Mouse (Mus musculus): ENCODE data around the gene Gadd45gip1.
"Not testable (repeated sequence)": the region's sequence is repeated elsewhere in the genome, so short reads cannot be mapped to it uniquely, and the experiment has no call there.

Gene Gadd45gip1

DNA sequence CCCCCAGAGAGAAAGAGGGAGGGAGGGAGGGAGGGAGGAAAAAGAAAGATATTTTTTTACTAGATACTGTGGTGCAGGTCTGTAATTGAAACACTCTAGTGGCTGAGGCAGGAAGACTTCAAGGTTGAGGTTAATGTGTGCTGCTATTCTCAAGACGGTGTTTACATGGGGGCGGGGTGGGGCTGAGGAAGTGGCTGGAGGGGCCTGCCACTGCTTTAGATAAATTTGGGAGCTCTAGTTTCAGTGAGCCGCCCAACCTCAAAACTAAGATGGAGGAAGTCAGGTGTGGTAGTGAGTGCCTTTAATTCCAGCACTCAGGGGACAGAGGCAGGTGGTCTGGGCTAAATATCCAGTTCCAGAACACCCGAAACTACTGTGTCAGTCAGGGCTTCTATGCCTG lies 5.7 kb upstream of the Gadd45gip1 start:
- ATAC-seq (ENCODE audit: insufficient number of reproducible peaks, low FRiP score, low TSS enrichment), result no peak

DNA sequence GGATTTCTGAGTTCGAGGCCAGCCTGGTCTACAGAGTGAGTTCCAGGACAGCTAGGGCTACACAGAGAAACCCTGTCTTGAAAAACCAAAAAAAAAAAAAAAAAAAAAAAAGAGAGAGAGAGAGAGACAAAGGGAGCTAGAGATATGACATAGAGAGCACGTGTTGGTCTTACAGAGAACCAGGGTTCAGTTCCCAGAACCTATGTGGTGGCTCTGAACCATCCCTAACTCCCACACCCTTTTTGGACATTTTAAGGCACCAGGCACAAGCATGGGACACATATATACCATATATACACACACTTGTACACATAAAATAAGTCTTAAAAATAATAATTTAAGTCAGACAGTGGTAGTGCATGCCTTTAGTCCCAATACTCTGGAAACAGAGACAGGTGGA lies 4.8 kb upstream of the Gadd45gip1 start:
- not testable (repeated sequence) for ATAC-seq (ENCODE audit: insufficient number of reproducible peaks, low FRiP score, low TSS enrichment)

DNA sequence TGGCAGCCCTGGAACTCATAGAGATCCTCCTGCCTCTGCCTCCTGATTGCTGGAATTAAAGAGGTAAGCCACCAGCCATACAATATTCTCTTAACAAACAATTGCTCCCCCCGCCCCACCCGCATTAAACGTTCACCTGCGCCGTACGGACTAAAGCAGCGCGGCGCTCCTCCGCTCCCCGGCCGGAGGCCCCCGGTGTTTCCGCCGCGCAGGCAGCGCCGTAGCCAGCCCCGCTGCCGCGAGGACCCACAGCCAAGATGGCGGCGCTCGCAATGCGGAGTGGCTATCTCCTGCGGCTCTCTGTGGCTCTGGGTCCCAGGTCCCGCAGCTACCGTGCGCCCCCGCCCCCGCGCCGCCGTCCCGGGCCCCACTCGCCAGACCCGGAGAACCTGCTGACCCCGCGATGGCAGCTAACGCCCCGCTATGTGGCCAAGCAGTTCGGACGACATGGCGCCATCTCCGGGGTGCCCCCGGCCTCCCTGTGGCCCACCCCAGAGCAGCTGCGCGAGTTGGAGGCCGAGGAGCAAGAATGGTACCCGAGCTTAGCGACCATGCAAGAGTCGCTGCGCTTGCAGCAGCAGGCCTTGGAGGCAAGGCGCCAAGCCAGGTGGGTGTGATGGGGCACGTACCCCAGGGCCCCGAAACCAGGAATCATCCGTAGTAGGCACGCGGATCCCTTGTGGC lies 854 bp downstream of the Gadd45gip1 start:
- ATAC-seq (ENCODE audit: insufficient number of reproducible peaks, low FRiP score, low TSS enrichment), result peak; percentile 73; the same call in 1 of the 2 replicates

DNA sequence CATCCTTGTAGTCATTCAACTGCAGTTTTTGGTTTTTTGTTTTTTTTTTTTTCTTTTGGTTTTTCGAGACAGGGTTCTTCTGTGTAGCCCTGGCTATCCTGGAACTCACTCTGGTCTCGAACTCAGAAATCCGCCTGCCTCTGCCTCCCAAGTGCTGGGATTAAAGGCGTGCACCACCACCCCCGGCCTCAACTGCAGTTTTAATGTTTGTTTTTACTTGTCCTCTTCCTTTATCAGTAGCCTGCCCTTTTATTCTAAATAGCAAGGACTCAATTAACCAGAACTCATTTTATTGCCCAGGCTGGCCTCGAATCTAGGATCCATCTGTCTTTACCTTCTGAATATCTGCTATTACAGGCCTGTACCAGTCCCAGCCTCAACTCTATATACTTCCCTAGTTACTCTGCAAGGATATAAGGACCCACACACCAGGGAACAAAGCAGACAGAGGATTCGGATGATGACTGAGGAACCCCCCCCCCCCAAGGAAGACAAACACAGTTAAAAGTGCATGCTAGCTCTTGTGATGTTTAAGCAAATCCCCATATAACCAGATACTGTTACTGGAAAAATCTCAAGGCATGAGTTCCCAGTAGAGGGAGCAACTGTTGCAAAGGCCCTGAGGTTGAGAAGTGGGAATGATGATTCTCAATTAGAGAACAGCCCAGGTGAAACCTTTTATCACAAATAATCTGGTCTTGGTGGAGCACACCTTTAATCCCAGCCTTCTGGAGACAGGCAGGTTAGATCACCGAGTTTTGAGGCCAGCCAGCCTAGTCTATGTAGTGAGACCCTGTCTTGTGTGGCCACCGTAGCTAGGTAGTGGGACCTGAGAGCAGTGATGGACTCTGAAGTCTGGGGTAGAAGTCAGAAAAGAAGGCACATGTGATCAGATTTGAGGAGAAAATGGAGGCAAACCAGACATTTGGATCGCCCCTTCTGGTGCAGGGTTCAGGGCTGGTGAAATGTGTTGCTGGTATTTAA lies 1.7 kb downstream of the Gadd45gip1 start:
- ATAC-seq (ENCODE audit: insufficient number of reproducible peaks, low FRiP score, low TSS enrichment), result no peak

DNA sequence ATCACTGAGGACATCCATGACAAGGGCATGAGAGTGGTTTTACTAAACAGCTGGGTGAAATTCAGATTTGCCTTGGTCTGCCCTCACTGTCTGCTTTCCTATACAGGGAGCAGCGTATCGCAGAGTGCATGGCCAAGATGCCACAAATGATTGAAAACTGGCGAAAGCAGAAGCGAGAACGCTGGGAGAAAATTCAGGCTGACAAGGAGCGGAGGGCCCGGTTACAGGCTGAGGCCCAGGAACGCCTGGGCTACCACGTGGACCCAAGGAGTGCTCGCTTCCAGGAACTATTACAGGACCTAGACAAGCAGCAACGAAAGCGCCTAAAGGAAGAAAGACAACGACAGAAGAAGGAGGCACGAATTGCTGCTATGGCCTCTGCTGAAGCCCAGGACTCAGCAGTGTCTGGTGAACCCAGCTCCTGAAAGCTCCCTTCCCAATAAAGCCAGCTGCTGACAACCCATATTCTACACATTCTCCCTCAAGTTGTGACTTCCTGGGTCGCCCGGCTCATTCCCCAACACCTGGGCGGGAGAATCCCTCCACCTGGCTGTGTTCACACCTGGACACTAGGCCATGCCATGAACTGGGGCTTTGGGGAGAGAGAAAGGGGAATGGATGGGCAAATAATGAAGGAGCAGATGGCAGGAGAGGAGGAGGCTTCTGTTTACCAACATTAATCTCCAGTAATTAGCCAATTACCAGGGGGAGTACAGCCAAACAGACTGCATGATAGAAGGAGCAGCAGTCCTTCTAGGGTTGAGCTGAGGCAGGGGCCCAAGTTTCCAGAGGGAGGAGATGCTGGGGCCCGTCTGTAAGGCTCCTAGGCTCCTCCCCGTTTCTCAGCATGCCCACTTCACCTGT lies 2.9 kb downstream of the Gadd45gip1 start:
- no peak for ATAC-seq (ENCODE audit: insufficient number of reproducible peaks, low FRiP score, low TSS enrichment)

DNA sequence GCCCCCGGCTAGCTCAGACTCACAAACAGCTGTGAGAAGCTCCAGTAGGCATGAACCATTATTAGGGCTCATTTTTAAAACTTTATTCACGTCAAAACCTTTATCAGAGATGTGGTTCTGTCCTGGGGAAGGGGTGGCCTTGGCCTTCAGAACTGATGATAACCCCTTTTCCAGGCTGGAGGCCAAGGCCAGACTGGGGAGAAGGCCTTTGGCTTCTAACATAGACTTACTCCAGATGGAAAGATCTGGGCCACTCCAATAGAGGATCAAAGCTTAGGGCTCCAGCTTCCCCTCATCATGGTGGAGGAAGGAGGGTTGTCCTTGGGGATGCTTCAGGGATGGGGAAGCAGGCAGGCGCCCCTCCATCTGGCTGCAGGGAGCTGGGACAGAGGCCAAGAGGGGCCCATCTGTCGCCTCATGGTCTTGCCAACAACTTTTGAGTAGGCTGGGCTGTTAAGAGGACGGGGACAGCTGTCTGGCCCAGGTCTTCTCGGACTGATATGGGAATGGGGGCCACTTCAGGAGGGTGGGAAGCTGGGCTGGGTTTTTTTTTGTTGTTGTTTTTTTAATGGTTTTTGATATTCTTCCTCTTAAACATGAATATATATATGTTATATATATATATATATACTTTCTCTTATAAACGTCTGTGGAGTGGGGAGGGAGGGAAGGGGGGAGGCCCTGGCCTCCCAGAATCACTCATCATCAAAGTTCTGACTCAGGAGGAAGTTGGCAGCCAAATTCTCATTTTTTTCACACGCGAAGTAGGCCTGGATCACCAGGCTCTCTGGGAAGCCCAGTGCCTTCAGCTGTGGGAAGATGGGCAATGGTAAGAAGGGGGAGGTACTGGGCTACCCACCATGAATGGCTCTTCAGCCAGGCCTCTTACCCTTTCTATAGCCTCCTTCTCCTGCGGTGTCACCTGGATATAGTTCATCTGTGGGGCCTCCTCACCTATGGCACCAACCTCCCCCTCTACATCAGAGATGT lies 3.8 kb downstream of the Gadd45gip1 start:
- no peak for ATAC-seq (ENCODE audit: insufficient number of reproducible peaks, low FRiP score, low TSS enrichment)

DNA sequence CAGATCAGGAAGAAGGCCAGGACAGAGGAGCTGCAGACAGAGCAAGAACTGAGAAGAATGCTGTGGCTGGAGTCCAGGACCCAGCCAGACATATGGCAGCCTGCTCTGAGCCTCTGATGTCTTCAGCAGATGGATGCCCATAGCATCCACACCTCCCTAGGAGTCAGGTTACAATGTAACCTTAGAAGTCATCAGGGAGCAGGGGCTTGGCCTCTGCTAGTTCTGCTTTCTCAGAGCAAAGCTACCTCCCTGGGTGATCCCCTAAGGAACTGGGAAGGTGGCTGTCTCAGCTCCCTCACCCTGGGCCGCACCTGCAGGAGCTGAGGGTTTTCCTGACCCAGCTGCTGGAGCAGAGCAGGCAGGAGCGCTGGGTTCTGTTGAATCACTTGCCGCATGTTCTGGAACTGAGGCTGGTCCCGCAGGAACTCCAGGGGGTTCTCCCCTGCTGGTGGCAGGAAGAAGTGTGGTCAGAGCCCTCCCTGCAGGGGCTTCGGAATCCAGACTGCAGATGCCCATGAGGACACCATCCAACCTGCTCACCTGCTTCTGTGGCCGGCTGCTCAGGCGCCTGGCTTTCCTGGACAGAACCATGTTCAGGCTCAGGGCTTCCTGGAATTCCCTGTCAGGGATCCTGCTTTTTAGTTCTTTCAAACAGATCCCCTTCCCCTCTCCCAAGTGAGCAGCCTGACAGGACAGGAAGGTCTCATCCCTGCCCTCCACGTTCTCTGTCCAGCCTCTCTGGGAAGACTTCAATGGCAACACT lies 6.0 kb downstream of the Gadd45gip1 start:
- ATAC-seq (ENCODE audit: insufficient number of reproducible peaks, low FRiP score, low TSS enrichment), result no peak

DNA sequence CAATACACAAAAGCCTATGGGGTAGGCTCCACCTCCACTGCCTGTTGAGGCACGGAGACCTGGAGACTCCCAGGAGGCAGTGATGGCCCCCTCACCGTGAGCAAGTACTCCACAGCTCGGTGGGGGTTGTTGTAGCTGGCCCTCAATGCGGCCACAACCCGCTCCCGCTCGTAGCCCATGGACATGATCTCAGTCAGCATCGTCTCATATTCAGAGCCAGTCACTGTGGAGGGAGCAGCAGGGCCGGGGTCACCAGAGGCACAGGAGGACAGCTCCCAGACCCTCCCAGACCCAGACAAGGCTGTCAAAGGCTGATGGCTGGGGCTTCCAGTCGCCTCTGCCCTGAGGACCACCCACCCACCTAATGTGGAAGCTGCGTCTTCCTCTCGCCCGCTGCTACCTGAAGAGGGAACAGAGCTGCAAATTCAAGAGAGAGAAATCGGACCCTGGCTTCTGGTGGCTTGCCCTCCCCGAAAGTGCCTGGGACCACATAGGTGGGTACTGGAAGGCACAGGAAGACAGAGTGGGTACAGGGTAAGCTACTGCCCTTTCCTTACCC lies 6.7 kb downstream of the Gadd45gip1 start:
- ATAC-seq (ENCODE audit: insufficient number of reproducible peaks, low FRiP score, low TSS enrichment), result no peak

DNA sequence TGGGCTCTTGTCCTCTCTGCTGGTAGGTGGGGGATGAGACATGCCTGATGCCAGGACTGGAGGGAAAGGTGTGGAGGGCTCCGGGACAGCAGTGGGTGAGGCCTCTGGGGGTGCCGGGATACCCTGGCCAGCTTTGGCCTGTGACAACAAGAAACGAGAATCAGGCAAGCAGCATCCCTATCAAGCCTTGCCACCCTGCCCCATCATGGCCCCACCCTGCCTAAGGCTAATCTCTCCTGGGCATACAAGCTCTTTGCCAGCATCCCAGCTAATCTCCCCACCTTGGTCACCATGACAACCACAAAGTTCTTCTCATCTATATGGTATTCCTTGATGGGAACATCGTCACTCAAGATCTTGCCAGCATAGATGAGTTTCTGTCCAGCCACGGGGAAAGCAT lies 7.2 kb downstream of the Gadd45gip1 start:
- ATAC-seq (ENCODE audit: insufficient number of reproducible peaks, low FRiP score, low TSS enrichment), result no peak

DNA sequence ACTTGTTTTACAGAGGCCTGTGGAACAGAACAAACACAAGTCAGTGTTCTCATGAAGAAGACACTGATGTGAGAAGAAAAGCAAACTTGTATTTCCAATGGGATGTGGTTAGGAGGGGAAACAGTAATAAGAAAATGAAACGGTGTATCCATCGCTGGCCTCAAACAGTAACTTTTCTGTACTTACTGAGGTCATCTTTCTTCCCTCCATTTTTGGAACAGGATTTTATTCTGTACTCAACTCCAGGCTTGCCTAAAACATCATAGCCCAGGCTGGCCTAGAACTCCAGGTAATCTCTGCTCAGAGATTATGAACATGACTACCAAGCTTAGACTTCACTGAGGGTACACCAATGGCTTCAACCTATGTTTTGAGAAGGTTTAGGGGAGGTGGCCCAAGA lies 8.1 kb downstream of the Gadd45gip1 start:
- ATAC-seq (ENCODE audit: insufficient number of reproducible peaks, low FRiP score, low TSS enrichment), result no peak

DNA sequence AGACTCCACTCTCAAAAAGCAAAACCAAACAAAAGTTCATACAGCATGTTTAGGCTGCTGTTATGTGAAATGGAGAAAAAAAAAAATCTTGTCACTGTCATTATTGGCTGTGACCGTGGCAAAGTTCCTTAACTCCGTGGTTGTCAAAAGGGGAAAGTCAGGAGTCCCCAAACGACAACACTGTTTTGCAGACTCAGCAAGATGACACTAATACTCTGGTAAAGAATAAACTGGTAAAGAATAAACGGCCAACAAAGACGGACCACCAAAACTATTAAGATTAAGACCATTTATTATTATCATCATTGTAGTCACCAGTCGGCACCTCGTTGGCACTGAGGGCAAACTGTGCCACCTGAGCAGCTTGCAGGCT lies 8.5 kb downstream of the Gadd45gip1 start:
- no peak for ATAC-seq (ENCODE audit: insufficient number of reproducible peaks, low FRiP score, low TSS enrichment)

DNA sequence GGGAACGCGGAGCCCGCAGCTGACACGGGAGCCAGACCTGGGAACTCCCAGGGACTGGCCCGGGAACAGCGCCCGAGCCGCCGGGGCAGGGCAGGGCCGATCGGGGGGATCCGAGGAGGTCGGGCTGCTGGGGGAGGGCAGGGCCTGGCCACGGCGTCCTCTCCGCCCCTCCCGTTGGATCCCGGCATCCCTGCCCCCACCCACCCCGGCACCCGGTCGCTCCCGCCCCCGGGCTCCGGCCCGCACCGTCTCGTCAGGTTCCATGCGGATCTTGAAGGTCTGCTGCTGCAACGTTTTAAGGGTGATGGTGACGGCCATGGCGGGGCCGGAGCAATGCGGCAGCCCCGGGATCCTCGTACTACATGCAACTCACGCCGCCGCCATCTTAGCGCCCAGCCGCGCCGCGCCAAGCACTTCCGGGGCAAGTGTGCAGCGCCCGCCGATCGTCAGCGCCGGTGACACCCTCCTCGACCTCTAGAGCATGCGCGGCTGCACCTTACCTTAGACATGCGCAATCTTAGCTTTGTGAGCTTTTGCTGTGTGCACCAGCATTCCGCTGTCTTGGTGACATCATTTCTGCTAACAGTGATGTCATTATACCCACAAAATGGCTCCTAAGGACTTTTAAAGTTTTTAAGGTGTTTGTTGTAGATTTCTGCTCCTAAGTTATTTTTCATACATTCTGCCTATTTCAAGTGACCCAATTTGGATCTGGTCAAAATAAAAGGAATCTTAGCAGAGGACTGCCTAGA lies 9.1 kb downstream of the Gadd45gip1 start, which contains the start of gene Rad23a:
TSS of gene Rad23a (minus strand) at position 418 of the 752 bp plus-strand sequence.
- ATAC-seq (ENCODE audit: insufficient number of reproducible peaks, low FRiP score, low TSS enrichment), result peak; percentile 85

DNA sequence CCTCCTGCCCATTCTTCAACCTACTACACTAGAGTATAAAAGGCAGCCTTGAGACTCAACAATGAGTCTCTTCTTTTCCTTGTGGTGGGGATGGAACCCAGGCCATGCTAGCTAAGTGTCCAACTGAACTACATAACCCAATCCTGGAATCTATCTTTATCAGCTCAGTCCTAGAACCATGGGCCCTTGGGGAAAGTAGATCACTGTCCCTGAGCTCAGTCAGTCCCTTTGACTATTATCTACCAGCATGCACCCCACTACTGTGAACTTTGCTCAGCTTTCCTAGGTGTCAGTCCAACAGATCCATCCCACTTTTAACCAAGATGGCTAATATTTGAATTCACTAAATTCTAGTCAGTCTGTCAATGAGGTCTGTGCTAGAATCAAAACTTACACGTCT lies 10.2 kb downstream of the Gadd45gip1 start:
- ATAC-seq (ENCODE audit: insufficient number of reproducible peaks, low FRiP score, low TSS enrichment), result no peak

DNA sequence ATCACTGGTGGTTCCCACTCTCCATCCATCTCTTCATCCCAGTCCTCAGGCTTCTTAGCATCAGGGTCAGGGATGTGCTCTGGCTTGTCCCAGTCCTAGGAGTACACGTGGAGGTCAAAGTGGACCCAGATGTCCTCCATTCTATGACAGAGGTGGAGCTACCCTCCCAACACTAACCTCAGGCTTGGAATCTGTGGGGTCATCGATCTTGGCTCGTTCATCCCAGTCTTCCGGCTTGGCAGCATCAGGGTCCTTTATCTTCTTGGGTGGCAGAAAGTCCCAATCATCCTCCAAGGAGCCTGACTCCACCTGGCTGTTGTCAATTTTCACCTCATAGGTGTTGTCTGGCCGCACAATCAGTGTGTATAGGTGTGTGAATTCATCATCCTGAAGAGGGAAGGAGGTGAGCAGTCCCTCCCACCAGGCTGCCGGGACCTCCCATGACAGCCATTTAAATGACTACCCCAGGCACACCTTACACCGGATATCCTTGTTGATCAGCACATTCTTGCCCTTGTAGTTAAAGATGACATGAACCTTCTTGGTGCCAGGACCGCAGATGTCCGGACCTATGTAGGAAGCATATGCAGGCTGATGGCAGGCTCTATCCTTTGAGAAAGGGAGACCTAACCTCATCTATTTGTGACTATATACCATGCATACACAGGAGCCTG lies 13.2 kb downstream of the Gadd45gip1 start:
- no peak for ATAC-seq (ENCODE audit: insufficient number of reproducible peaks, low FRiP score, low TSS enrichment)

DNA sequence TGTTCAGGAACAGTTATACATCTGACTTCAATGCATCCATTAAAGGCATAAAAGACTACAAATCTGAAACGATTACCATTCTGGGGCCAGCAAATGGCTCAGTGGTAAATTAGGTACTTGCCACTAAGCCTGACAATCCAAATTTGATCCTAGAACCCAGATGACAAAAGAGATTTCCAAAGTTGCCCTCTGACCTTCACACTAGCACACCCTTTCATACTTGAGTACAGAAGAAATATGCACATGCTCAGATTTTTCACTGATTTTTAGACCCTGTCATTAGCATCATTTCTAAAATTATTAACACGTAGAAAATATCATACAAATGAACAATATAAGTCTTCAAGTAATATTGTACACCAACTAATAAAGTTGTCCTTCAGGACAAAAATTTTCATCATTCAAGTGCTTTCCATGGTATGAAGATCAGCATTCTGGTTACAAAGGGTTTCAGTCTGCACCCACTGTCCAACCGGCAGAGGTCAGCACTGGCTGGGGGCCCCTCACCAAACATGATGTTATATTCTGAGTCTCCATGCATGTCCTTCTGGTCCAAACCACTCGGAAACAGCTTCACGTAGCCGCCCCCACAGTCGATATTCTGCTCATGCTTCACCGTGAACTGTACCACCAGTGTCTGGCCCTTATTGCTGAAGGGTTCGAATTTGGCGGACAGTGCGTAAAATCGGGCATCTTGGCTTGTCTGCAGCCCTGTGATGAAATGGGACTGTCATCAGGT lies 14.2 kb downstream of the Gadd45gip1 start:
- ATAC-seq (ENCODE audit: insufficient number of reproducible peaks, low FRiP score, low TSS enrichment), result no peak

DNA sequence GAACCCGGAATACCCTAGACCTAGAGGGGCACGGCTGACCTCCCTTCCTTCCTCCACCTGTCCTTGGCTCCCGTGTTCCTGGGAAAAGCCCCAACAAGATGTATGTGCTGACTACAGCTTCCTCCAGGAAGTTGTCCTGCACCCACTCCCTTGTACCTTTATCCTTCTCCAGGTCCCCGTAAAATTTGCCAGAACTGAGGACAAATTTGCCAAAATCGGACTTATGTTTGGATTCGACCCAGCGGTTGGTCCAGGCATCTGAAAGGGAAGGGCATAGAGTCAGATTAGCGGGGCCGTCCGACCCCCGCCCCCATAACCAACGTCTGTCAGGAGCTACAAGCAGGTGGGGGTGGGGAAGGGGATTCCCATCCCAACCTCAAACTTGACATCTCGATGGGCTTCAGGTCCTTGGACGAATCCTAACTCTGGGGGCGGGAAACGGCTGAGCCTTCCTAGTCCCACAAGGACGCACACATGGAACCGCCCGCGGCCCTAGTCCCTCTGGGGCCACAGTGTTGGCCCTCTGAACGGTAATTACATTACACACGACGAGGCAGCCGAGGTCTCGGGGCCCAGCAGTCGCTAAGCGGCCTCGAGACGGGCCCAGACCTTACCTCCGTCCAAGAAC lies 14.9 kb downstream of the Gadd45gip1 start:
- no peak for ATAC-seq (ENCODE audit: insufficient number of reproducible peaks, low FRiP score, low TSS enrichment)
